Mouse (Mus musculus): Measurements from ENCODE around the gene Nup54.

DNA sequence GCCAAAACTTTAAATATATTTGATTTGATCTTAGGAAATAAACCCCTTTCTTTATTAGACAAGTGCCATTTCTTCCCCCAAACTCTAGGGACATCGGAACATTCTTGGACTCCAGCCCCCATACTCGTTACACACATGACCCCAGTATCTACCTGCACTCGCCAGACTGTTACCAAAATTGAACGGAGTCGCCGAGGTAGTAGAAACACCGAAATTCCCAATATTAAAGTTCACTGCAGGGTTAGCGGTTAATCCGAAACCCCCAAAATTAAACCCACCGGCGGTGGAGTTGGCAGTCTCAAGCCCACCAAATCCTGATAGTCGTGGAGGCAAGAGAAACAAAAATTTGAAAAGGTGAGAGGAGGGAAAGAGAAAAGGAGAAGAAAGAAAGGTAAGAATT is 949 bp downstream of the Nup54 start:
- no peak for TF ChIP-seq CTCF (IDR thresholded peaks at IDR 0.05; ENCODE audit: low read depth)
- no peak for TF ChIP-seq EP300 (IDR thresholded peaks at IDR 0.05; ENCODE audit: low read depth)
